Mouse (Mus musculus) adipocyte (in vitro differentiated cells): ENCODE measurements around the gene Phf13.

ENCODE experiments used
- DNase-seq: peaks from one replicate; pipeline ENCODE4 v3.0.0-alpha.2; 2016; ENCODE audit warnings: low spot score

Phf13 gene

DNA sequence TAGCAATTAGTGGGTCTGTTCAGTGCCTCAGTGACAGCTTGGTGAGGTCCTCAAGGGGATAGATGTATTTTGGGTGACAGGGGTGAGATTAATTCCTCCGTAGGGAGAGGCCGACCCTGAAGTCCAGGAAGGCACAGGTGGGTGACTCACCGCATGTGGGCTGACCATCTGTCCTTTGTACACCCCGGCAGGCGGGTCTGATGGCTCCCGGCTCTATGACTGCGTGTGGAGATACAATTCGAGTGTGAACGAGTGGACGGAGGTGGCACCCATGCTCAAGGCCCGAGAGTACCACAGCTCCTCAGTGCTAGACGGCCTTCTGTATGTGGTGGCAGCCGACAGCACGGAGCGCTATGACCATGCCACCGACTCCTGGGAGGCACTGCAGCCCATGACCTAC, 16.1 kb upstream of the Phf13 start:
- DNase-seq: no peak

DNA sequence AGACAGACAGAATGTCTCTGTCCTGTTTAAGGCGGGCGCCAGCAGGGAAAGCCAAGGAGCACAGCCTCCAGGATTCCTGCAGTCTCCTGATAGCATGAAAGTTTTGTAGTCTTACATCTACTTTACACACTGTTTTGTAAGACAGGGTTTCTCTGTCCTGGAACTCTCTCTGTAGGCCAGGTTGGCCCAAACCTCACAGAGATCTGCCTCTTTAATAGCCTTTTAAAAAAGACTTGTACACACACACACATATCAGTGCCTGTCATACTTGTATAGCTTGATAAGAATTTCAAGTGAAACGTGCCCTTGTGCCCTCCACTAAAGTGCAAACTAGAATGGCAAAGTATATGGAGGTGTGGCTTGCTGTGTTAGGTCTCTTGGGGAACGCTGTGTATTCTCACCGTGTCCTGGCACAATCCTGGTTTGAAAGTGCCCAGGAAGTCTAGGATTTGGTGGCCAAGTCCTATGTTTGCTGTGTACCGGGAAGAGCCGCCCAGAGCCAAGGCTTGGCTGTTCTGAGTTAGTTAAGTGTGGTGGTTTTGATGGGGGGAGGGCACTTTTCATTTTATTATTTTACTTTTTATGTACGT, 15.2 kb upstream of the Phf13 start:
- DNase-seq: no peak

DNA sequence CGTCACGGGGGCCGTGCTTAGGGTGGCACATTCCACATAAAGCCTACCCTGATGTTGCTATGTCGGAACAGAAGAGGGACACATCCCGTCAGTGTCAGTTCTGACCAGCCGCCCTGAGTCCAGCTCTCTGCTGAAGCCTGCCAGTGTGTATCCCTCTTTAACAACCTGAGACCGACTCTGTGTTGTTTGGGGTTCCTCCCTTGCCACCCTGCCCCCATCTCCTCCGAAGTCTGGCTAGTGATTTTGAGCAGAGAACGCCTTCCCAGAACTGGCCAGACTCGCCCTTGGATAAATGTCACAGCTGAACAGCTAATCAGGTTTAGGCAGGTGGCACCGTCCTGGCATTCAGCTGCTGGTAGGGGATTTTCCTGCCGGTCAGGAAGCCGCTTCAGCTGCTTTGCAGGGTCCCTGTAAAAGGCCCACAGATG, 14.7 kb upstream of the Phf13 start:
- no peak for DNase-seq

DNA sequence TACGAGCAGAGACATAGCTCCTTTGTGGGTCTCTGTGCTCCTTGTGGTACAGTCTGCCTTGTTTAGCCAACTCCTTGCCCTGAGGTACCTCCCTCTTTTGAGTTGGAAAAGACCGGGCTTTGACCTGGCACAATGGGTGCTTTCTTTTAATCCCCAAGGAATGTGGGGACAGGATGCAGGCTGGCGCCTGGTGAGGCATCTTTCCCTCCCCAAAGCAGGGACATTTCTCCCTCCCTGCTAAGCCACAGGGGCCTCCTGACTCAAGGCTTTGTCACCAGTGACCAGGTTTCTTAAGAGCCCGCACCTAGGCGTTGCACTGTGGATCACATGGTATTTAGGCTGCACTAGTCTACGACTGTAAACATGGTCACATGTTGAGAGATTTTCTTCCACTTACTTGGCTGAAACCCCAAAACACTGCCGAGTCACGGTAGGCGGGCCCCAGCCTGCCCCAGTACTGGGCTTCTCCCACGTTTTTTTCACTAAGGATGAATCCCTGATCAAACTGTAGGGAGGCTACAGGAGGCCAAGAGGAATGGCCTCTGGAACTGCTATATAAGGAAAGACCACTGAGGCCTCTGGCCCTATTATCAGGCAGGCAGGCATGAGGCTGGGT, 14.1 kb upstream of the Phf13 start:
- DNase-seq: peak; percentile 91

DNA sequence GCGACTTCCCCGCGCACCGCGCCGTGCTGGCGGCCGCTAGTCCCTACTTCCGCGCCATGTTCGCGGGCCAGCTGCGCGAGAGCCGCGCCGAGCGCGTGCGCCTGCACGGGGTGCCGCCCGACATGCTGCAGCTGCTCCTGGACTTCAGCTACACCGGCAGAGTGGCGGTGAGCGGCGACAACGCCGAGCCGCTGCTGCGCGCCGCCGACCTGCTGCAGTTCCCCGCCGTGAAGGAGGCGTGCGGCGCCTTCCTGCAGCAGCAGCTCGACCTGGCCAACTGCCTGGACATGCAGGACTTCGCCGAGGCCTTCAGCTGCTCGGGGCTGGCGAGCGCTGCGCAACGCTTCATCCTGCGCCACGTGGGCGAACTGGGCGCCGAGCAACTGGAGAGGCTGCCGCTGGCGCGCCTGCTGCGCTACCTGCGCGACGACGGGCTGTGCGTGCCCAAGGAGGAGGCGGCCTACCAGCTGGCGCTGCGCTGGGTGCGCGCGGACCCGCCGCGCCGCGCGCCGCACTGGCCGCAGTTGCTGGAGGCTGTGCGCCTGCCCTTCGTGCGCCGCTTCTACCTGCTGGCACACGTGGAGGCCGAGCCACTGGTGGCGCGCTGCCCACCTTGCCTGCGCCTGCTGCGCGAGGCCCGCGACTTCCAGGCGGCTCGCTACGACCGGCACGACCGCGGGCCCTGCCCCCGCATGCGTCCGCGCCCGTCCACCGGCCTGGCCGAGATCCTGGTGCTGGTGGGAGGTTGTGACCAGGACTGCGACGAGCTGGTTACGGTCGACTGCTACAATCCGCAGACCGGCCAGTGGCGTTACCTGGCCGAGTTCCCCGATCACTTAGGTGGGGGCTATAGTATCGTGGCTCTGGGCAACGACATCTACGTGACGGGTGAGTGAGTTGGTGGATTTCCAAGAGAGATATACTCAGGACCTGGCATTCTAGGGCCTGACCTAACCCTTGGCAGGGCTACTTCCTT, 13.3 kb upstream of the Phf13 start:
- DNase-seq: peak; percentile 59

DNA sequence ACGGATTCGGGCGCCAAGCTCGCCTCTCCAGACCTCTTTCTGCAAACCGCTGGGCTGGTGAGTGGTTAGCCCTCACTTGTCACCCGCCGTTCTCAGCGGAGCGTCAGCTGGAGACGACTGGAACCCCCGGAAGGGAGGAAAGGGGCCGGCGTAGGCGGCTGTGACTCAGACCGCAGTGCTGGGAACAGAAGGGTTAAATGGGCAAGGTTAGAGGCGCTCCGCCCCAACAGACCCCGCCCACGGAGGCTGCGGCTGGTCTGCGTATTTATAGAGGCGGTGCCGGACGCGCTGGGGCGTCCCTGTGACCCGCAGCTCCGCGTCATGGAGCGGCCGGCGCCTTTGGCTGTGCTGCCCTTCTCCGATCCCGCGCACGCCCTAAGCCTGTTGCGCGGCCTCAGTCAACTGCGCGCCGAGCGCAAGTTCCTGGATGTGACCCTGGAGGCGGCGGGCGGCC, 12.6 kb upstream of the Phf13 start, which contains the start of gene Klhl21:
Klhl21 (plus strand) TSS at position 182 of the 454 bp plus-strand sequence.
- peak; percentile 91 for DNase-seq

DNA sequence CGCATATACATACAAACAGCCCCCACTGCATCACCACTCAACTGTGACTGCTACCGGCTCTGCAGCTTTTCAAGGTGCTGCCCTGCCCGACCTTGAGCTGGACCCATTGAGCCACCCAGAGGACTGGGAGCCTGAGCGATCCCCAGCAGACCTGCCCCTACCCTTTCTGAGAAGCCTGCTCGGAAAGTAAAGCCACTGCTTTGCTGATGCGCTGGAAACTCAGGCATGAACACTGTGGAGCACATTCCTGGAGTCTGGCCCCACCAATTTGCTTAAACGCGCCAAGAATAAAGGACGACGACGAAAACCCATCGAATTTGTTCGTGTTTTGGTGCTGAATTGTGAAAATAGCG, 12.1 kb upstream of the Phf13 start:
- no peak for DNase-seq

DNA sequence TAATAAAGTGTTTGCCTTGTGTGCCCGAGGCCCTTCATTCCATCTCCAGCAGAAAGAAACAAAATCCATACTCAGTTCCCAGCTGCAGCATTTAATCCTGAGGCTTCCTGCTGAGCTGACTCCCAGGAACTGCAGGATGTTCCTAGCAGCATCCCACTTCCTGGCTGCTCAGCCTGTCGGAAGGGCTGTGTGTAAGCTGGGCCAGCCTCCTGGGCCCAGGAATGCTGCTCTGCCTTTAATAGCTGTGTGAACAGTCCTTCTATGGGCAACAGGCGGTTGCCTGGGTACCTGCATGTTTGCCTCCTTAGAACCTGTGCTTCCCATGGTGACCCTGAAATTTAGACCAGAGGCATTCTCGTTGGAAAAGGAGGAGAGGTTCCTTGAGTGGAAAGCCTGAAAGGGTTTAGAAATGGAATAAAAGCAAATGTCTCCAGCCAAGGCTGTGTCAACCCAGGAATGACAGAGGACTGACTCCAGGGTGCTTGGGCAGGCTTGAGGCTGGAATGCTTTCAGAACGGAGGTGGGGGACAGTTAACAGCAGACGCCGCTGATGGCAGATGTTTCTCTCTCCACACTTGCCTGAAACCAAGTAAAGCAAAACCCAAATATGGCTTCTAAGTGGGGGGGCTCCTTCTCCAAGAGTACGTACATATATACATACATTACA, 11.6 kb upstream of the Phf13 start:
- peak; percentile 21 for DNase-seq

DNA sequence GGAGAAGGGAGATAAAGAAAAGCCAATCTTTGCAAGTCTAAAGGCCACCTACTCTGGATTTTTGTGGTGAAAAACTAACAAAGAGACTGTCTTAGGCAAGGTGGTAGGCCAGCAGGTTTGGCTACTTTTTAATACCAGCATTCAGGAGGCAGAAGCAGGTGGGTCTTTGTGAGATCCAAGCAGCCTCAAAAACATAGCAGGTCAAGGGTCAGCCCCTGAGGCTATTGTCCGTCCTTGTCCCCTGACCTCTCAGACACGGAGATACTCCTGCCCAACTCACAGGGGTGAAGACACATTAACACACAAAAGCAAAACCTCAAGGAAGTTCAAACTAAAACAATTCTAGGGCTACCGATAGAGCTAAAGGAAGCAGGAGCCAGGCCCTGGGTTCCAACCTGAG, 10.8 kb upstream of the Phf13 start:
- DNase-seq: no peak

DNA sequence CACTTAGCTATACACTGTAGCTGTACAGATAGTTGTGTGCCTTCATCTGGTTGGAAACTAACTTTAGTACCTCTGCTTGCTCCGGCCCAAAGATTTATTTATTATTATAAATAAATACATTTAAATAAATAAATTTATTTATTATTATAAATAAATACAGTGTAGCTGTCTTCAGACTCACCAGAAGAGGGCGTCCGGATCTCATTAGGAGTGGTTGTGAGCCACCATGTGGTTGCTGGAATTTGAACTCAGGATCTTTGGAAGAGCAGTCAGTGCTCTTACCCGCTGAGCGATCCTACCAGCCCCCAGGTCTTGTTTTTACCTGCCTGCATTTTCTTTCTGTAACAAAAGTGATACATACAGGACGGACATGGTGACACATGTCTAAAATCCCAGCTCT, 10.1 kb upstream of the Phf13 start:
- DNase-seq: no peak

DNA sequence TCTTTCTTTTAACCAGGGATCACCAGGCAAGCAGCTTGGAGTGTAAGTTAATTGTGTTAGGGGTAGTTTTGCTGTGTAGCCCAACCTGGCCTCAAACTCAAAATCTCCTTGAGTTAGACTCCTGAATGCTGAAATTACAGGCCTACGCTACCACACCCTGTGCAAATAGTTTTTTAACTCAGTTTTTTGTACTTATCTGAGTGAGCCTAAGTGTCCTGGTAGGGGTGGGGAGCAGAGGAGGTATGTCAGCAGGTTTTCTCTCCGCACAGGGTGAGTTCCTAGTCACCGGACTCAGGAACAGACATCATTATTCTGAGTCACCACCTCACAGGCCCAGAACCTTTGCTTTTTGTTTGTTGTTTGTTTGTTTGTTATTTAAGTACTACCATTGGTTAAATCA, 6.0 kb upstream of the Phf13 start:
- DNase-seq: no peak

DNA sequence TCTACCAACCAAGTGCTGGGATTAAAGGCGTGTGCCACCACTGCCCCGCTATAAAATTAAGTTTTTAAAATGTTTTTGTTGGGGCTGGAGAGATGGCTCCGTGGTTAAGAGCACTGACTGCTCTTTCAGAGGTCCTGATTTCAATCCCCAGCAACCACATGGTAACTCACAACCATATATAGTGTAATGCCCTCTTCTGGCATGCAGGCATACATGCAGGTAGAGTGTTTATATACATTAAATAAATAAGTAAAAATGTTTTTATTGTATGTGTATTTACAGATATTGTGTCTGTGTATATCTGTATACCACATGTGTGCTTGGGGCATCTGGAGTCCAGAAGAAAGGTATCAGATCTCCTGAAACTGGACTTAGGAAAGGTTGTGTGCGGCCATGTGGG, 5.3 kb upstream of the Phf13 start:
- DNase-seq: no peak

DNA sequence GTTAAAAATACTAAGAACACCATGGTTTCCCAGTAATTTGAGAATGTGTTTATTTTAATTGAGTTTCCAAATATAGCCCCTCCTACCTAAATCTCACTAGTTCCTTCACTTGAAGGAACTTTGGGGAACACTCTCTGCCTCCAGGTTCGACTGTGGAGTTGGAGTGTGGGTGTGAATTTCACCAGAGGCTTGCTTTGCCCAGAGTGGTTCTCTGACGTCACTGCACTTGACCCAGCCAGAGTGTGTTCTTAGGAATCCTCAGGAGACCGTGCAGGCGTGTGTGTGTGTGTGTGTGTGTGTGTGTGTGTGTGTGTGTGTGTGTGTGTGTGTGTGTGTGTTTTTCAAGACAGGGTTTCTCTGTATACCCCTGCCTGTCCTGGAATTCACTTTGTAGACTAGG, 4.8 kb upstream of the Phf13 start:
- peak; percentile 54 for DNase-seq

DNA sequence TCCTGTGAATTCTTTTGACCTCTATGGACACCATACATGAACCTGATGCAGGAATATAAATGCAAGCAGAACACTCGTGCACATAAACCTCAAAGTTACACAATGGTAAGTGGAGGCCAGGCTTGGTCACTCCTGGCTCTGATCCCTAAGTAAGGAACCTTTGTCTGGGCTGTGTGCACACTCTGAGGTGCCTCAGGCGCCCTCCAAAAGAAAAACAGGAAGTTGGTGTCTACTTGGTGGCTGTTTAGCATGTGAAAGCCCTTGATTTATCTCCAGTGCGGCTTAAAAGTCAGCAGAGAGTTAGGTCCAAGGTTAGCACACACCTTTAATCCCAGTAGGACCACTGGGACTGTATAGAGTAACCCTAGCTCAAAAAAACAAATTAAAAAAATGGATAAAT, 3.4 kb upstream of the Phf13 start:
- DNase-seq: no peak

DNA sequence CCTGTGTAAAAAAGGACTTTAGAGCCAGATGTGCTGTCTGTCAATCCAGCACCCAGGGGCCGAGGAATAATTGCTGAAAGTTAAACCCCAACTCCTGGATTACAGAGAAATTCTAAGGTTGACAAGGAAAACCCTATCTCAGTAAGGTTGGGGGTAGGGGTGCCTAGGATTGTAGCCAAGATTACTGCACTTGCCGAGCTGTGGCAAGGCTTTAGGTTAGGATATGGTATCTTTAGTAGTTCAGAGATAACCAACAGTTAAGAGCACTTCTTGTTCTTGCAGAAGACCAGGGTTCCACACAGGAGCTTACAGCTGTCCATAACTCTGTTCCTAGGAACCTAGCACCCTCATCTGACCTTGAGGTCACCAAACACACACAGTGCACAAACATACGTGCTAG, 1.6 kb upstream of the Phf13 start:
- no peak for DNase-seq

DNA sequence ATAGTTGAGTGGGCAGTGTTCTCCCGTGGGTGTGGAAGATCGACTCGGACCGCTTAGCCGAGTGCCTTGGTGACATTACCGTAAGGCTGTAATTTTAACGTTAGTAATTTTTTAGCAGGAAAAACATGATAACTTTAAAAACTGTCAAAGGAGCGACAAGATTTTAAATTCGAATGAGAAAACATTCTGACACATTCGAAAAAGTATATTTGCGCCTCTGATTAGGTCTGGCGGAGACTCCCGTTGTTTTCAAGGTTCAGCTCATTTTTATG, 829 bp upstream of the Phf13 start:
- DNase-seq: no peak

DNA sequence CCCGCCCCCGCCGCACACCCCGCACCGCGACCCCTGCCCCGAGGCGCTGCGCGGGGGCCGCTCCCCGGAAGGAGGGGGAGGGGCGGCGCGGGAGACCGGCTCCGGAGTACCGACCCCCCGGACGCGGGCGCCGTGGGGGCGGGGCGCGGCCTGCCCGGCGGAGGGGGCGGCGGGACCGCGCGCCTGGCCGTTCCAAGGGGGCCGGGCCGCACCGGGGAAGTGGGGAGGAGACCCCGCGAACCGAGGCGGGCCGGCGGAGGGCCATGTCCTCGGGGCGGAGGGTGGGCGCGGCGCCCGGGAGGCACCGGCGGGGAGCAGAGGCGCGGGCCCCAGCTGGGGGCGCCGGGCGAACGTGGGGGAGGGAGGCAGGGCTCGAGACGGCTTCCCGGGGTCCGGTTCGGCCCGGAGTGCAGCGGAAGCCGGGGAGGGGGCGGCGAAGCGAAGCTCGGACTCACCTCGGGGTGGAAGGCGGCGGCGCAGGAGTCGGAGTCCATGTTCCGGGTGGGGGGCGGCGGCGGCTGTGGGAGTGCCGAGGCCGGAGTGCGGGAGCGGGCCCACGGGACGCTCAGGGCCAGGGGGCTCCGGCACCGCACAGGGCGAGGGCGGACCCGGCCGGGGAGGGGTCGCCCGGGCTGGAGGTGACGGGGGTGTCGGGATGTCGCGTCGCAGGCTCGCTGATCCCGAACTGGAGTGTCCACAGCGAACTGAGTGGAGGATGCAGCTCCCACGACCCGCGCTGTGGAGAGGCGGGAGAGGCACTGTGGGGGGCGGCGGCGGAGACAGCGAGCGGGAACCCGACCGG, 486 bp downstream of the Phf13 start:
- no peak for DNase-seq

DNA sequence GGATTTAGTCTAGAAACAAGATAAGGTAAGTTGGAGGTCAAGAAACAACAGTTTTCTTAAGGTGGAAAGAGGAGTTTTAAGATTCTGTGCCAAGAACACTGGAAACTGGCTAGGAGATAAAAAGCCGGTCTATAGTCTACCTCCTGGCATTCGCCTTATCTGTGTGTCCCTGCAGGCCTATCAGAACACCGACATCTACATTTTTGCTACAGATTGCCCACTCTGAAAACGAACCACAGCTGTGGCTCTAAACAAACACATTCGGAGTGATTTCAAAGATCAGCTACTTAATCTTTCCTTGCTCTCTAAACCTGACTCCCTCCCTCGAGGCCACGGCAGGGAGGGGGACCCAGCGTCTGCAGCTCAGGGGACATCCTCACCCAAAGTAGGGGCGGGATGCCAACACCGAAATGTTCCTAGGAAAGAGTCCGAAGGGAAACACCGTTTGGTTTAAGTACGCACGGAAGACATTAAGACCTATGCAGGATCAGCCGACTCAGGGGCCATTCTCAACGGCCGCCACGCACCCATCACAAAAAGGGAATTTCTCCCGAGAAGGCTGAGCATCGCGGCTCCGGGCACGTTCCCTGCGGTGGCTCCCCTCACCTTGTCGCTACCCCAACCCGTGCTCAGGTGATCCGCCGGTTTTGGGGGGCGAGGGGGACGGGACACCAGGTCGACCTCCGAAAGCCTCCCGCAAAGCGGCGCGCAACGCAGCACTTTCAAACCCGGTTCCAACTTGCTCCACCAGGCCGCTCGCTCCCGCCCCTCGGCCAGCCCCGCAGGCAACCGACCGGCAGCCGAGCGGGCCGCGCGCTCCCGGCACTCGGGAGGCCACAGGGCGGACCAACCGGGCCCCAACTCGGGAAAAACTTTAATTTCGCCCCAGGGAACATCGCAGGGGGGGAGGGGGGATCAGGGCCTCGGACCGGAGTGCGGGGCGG, 1.6 kb downstream of the Phf13 start:
- peak; percentile 44 for DNase-seq

DNA sequence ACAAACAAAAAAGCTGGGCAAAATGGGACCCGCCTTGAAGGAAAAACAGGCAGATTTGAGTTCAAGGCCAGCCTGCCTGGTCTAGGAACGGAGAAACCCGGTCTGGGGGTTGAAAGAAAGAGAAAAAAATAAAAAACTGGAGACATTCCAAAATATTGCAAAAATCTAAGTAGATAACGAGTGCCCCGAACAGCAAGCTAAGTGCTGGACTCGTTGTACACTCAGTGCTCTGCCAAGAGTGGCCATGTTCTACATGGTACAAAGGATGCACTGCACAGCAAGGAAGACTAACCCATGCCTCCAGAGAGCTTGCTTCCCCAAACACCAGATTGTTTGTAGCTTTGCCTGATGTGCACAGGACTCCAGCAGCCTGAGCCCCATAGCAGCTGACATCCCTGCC, 3.0 kb downstream of the Phf13 start:
- no peak for DNase-seq

DNA sequence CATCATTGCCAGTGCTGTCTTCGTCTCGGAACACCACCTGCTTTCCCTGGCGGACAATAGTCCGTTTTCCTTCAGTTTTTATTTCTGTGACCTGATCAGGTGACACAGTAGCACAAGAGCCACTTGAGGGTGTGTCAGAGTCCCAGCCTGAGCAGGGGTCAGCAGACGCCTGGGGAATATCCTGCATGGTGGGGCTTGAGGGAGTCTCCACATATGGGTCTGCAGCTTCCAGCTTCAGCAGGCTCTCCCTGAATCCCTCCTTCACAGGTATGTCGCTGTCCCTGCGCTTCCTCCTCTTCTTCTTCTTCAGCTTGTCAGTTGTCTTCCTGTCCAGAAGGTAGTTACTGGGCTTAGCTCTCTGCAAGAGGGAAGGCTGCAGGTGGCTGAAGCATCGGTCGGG, 4.0 kb downstream of the Phf13 start:
- DNase-seq: no peak

DNA sequence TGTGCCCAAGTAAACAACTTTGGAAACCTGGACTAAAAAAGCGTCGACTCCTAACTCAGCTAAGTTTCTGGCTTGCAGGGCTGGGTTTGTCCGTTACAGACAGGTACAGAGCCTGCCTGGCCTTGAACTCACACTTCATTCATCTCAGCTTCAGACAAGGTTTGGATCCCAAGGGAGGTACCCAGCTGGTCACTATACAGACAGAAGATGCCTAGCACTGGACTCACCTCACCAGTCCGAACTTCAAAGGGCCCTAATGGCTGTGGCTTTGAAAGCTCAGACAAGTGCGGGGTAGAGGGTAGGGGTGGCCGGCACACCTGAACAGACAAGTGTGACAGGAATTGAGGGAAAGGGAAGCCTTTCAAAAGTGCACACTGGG, 7.0 kb downstream of the Phf13 start:
- DNase-seq: no peak
